27 mouse cellular contexts compared by ENCODE assay signal in genomic region chr2:3541307-3542079, GRCm38 (mm10). TPM values are rescaled to one million over a fixed set of nuclear protein-coding genes. Genes with fewer than 3 reads are reported as not detected.
DNase-seq lines count a peak whose midpoint lies in the region; ATAC-seq lines count a peak whose summit lies in the region.
"Had no signal": no experiment of that assay in that cellular context is flagged by ENCODE, and none has a peak within 500 bp of the region (broad histone marks: within the 10 kb centered on the region; RNA-seq: fewer than 3 reads in every experiment).

No protein-coding gene starts in this region.

- H3K27ac ChIP-seq in lung, embryonic 15.5 days = 0 out of 2 replicates have a peak overlapping the region, but pooled peaks have one; percentile 24
- peak overlapping the region; percentile 33; the same call in 1 of the 2 replicates for H3K27ac ChIP-seq in limb, embryonic 13.5 days
- H3K27ac ChIP-seq: embryonic facial prominence, embryonic 10.5 days; embryonic facial prominence, embryonic 15.5 days; forebrain, embryonic 12.5 days; hindbrain, embryonic 14.5 days; midbrain, embryonic 13.5 days; neural tube, embryonic 15.5 days had no signal

- no peaks in the 10 kb centered on the region for H3K9me3 ChIP-seq in lung, embryonic 15.5 days
- H3K9me3 ChIP-seq in limb, embryonic 13.5 days = no peaks in the 10 kb centered on the region
- H3K9me3 ChIP-seq: embryonic facial prominence, embryonic 10.5 days; embryonic facial prominence, embryonic 15.5 days; forebrain, embryonic 12.5 days; G1E; megakaryocyte, embryonic 14.5 days; midbrain, embryonic 13.5 days; neural tube, embryonic 15.5 days had no signal

- H3K9ac ChIP-seq in lung, embryonic 15.5 days = no peak overlapping the region
- no peak overlapping the region for H3K9ac ChIP-seq in limb, embryonic 13.5 days
- H3K9ac ChIP-seq: embryonic facial prominence, embryonic 15.5 days; forebrain, embryonic 12.5 days; forebrain, postnatal 0 days; hindbrain, embryonic 14.5 days; midbrain, embryonic 13.5 days; neural tube, embryonic 15.5 days had no signal

- no peaks in the 10 kb centered on the region for H3K36me3 ChIP-seq in lung, embryonic 15.5 days
- H3K36me3 ChIP-seq in limb, embryonic 13.5 days = no peaks in the 10 kb centered on the region
- H3K36me3 ChIP-seq: embryonic facial prominence, embryonic 10.5 days; embryonic facial prominence, embryonic 15.5 days; forebrain, embryonic 12.5 days; G1E; midbrain, embryonic 13.5 days; neural tube, embryonic 15.5 days had no signal

- WGBS in lung, embryonic 15.5 days = 53% methylated on average over 9 of the region's 9 CpGs
- 65% methylated on average over 9 of the region's 9 CpGs for WGBS in limb, embryonic 13.5 days

- H3K4me3 ChIP-seq in lung, embryonic 15.5 days = no peak overlapping the region
- H3K4me3 ChIP-seq in limb, embryonic 13.5 days = no peak overlapping the region
- H3K4me3 ChIP-seq: embryonic facial prominence, embryonic 10.5 days; embryonic facial prominence, embryonic 15.5 days; forebrain, embryonic 12.5 days; megakaryocyte, embryonic 14.5 days; midbrain, embryonic 13.5 days; neural tube, embryonic 15.5 days had no signal

- no peak for DNase-seq in lung, postnatal 25 days (ENCODE audit: low spot score)
- no peak for DNase-seq in testis, postnatal 14 days (ENCODE audit: low spot score)
- DNase-seq in heart, adult 11 months = no peak
- DNase-seq: adrenal gland, adult 8-10 months; cerebellum, adult 2 months; cerebellum, postnatal 25 days; forebrain, postnatal 0 days; heart, postnatal 4 days; kidney, adult 9 months; layer of hippocampus, postnatal 36 days; left cerebral cortex, postnatal 4 days; lung, postnatal 14 days; retina, postnatal 1 day; right cerebral cortex, postnatal 14 days had no signal

- no peak overlapping the region for H3K4me2 ChIP-seq in lung, embryonic 15.5 days
- H3K4me2 ChIP-seq in limb, embryonic 13.5 days (replicated peaks) = no peak overlapping the region
- H3K4me2 ChIP-seq: embryonic facial prominence, embryonic 15.5 days; forebrain, embryonic 12.5 days; heart, embryonic 11.5 days; hindbrain, embryonic 14.5 days; midbrain, embryonic 13.5 days; neural tube, embryonic 15.5 days had no signal

- no peaks in the 10 kb centered on the region for H3K27me3 ChIP-seq in lung, embryonic 15.5 days
- H3K27me3 ChIP-seq in limb, embryonic 13.5 days = no peaks in the 10 kb centered on the region
- H3K27me3 ChIP-seq: forebrain, embryonic 12.5 days; megakaryocyte, embryonic 14.5 days; midbrain, embryonic 13.5 days had no signal

- ATAC-seq in lung, embryonic 15.5 days (ENCODE audit: borderline replicate concordance, extremely low read depth, low FRiP score, low TSS enrichment) = no peak
- peak; percentile 75 for ATAC-seq in granulocyte monocyte progenitor cell, adult 5-6 weeks (replicated peaks; ENCODE audit: poor library complexity, severe bottlenecking)
- ATAC-seq in limb, embryonic 13.5 days (ENCODE audit: low FRiP score, low read depth) = no peak
- ATAC-seq: forebrain, postnatal 0 days; midbrain, embryonic 13.5 days had no signal

- H3K4me1 ChIP-seq in lung, embryonic 15.5 days = no peaks in the 10 kb centered on the region
- H3K4me1 ChIP-seq in limb, embryonic 13.5 days = peaks cover 11% of the 10 kb centered on the region
- H3K4me1 ChIP-seq: embryonic facial prominence, embryonic 10.5 days; embryonic facial prominence, embryonic 15.5 days; forebrain, embryonic 12.5 days; midbrain, embryonic 13.5 days had no signal

RNA-seq across cellular contexts. Expression of gene Cdnf, which starts 28.7 kb away (rescaled TPM):
- polyA plus RNA-seq in lung, embryonic 15.5 days (2015; fragmentation: Nextera tagmentation; extraction: Ambion mirVana) = 0.12 and 0.14 TPM in 2 replicates
- total RNA-seq in granulocyte monocyte progenitor cell, adult 5-6 weeks (2014; fragmentation: Nextera tagmentation) = not detected in 2 replicates
- total RNA-seq in granulocyte monocyte progenitor cell, adult 5-6 weeks (2017) = 0.22 and 13.2 TPM in 2 replicates
- 0.10 and 0.17 TPM in 2 replicates for polyA plus RNA-seq in limb, embryonic 13.5 days (2015; fragmentation: Nextera tagmentation; extraction: Ambion mirVana)
- polyA plus RNA-seq: liver, adult 2 months had no signal

RNA-seq across cellular contexts. Expression of gene Fam107b, which starts 28.8 kb away (rescaled TPM):
- polyA plus RNA-seq in lung, embryonic 15.5 days (2015; fragmentation: Nextera tagmentation; extraction: Ambion mirVana) = 27.9 and 31.8 TPM in 2 replicates
- total RNA-seq in granulocyte monocyte progenitor cell, adult 5-6 weeks (2014; fragmentation: Nextera tagmentation) = 415 and 416 TPM in 2 replicates
- total RNA-seq in granulocyte monocyte progenitor cell, adult 5-6 weeks (2017) = 801 and 969 TPM in 2 replicates
- polyA plus RNA-seq in limb, embryonic 13.5 days (2015; fragmentation: Nextera tagmentation; extraction: Ambion mirVana) = 32.8 and 34.9 TPM in 2 replicates

RNA-seq across cellular contexts. Expression of gene Hspa14, which starts 28.9 kb away (rescaled TPM):
- polyA plus RNA-seq in lung, embryonic 15.5 days (2015; fragmentation: Nextera tagmentation; extraction: Ambion mirVana) = 119 and 120 TPM in 2 replicates
- total RNA-seq in granulocyte monocyte progenitor cell, adult 5-6 weeks (2014; fragmentation: Nextera tagmentation) = 83.7 and 88.6 TPM in 2 replicates
- total RNA-seq in granulocyte monocyte progenitor cell, adult 5-6 weeks (2017) = 155 and 173 TPM in 2 replicates
- polyA plus RNA-seq in limb, embryonic 13.5 days (2015; fragmentation: Nextera tagmentation; extraction: Ambion mirVana) = 106 and 109 TPM in 2 replicates

RNA-seq across cellular contexts. Expression of gene Gm45902, which starts 28.9 kb away (rescaled TPM):
- polyA plus RNA-seq in lung, embryonic 15.5 days (2015; fragmentation: Nextera tagmentation; extraction: Ambion mirVana) = 4.9 and 5.7 TPM in 2 replicates
- 5.8 and 6.2 TPM in 2 replicates for total RNA-seq in granulocyte monocyte progenitor cell, adult 5-6 weeks (2014; fragmentation: Nextera tagmentation)
- total RNA-seq in granulocyte monocyte progenitor cell, adult 5-6 weeks (2017) = 12.4 and 13.0 TPM in 2 replicates
- 5.4 and 5.6 TPM in 2 replicates for polyA plus RNA-seq in limb, embryonic 13.5 days (2015; fragmentation: Nextera tagmentation; extraction: Ambion mirVana)
